Mouse (Mus musculus) myocyte (in vitro differentiated cells): ENCODE results near the gene Hs1bp3. TPM values are rescaled to one million over a fixed set of nuclear protein-coding genes. Genes with fewer than 3 reads are reported as not detected.

Experiments
- H3K27me3 ChIP-seq: one replicate; pipeline ENCODE4 v1.6.1; 2011; ENCODE audit not compliant: control insufficient read depth, insufficient read depth, insufficient read length
- H3K36me3 ChIP-seq: one replicate; pipeline ENCODE4 v1.6.1; 2011; ENCODE audit not compliant: control insufficient read depth, insufficient read depth
- H3K4me2 ChIP-seq: one replicate; pipeline ENCODE4 v1.6.1; 2011; ENCODE audit warnings: low read depth, control low read depth
- H3K4me3 ChIP-seq: one replicate; pipeline ENCODE4 v1.5.1; 2011; ENCODE audit warnings: mild to moderate bottlenecking, control low read depth, moderate library complexity
- H3K79me2 ChIP-seq: one replicate; pipeline ENCODE4 v1.6.1; 2011; ENCODE audit not compliant: control insufficient read depth, insufficient read depth
- H3ac ChIP-seq: one replicate; pipeline ENCODE4 v1.6.1; 2011; ENCODE audit not compliant: control insufficient read depth, insufficient read length
- CEBPB ChIP-seq: IDR thresholded peaks from 2 replicates; pipeline ENCODE4 v1.6.1; 2011; ENCODE audit warnings: mild to moderate bottlenecking, moderate library complexity; ENCODE audit not compliant: poor library complexity, insufficient read depth, severe bottlenecking
- E2F4 ChIP-seq: IDR thresholded peaks from one replicate; pipeline ENCODE4 v1.6.1; 2011; ENCODE audit warnings: mild to moderate bottlenecking, control low read depth, moderate library complexity; ENCODE audit not compliant: insufficient read depth
- MAX ChIP-seq: IDR thresholded peaks from one replicate; pipeline ENCODE4 v1.6.1; 2011; ENCODE audit warnings: low read depth, mild to moderate bottlenecking, control low read depth
- MYOD1 ChIP-seq, 3 experiments: IDR thresholded peaks; one replicate each; pipeline ENCODE4 v1.6.1; 2011; ENCODE audit warnings: control low read depth in 2 of 3, low read depth in 2 of 3, mild to moderate bottlenecking in 2 of 3, moderate library complexity in 1 of 3; ENCODE audit not compliant: insufficient read length in 2 of 3, control insufficient read depth in 1 of 3
- MYOG ChIP-seq, 3 experiments: IDR thresholded peaks; one replicate each; pipeline ENCODE4 v1.6.1; 2011; ENCODE audit warnings: control low read depth in 2 of 3, low read depth in 2 of 3, mild to moderate bottlenecking in 2 of 3; ENCODE audit not compliant: insufficient read length in 2 of 3, control insufficient read depth in 1 of 3, insufficient read depth in 1 of 3
- POLR2A ChIP-seq: IDR thresholded peaks from one replicate; pipeline ENCODE4 v1.6.1; 2011; ENCODE audit warnings: low read depth, mild to moderate bottlenecking, control low read depth, moderate library complexity; ENCODE audit not compliant: insufficient read length
- POLR2AphosphoS2 ChIP-seq: IDR thresholded peaks from one replicate; pipeline ENCODE4 v1.6.1; 2011; ENCODE audit warnings: low read depth, control low read depth; ENCODE audit not compliant: insufficient read length
- REST ChIP-seq: IDR thresholded peaks from one replicate; pipeline ENCODE4 v1.6.1; 2011; ENCODE audit warnings: mild to moderate bottlenecking, control low read depth, moderate library complexity; ENCODE audit not compliant: insufficient read depth, insufficient read length
- SRF ChIP-seq: IDR thresholded peaks from one replicate; pipeline ENCODE4 v1.6.1; 2011; ENCODE audit warnings: low read depth; ENCODE audit not compliant: control insufficient read depth, insufficient read length
- TCF12 ChIP-seq: IDR thresholded peaks from one replicate; pipeline ENCODE4 v1.6.1; 2011; ENCODE audit warnings: mild to moderate bottlenecking, control low read depth; ENCODE audit not compliant: poor library complexity, insufficient read depth, severe bottlenecking
- TCF3 ChIP-seq: IDR thresholded peaks from one replicate; pipeline ENCODE4 v1.6.1; 2011; ENCODE audit warnings: low read depth, control low read depth; ENCODE audit not compliant: insufficient read length
- USF1 ChIP-seq: IDR thresholded peaks from one replicate; pipeline ENCODE4 v1.6.1; 2011; ENCODE audit warnings: low read depth, mild to moderate bottlenecking, control low read depth, moderate library complexity
- polyA plus RNA-seq: library from polyadenylated mRNA; unstranded; fragments of >200 nt; fragmentation: generic; extraction: Trizol; gene quantifications from one replicate; pipeline ENCODE4 v1.2.1, GENCODE M21; 2012; ENCODE audit warnings: missing spikeins

The Hs1bp3 gene
- polyA plus RNA-seq, 1 experiment: 24.6 TPM

DNA sequence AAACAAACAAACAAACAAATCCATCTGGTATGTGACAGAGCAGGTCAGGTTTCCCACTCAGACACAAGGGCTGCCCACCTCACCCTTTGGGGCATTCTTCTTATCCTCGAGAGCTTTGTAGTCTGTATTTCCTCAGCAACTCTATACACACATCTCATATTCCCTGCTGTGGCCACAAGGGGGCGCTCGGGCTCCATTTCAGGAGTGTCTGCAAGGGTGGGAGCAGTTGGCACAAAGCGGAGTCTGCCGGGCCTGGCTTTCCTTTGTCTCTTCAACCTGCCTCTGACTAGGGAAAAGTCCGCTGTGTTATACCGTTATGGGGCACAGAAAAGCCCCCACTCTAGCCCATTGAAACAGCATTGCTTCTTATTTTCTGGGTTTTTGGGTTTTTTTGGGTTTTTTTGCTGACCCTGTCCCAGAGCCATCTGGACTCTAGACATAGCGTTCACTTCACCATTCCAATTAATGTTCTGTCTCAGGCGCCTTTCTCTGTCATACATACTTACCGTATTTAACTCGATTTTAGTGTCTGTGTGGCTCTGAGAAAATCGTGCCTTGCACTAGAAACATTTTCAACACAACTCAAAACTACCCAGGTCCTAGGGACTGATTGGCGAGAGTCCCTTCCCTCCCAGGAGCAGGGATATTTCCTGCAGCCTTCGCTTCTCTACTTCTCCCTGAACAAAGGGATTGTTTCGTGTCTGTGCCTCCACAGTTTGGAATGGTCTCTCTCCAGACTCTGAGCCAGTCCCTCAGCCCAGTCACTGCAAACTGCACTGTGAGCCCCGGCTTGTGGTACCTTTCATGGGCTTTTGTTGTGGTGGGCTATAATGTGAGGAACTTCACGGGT lies 13.8 kb downstream of the Hs1bp3 start:
- Histone ChIP-seq H3K27me3 (no peaks in the 10 kb centered on the region), H3K36me3 (peaks cover 7% of the 10 kb centered on the region), H3K4me3 (no peak overlapping the region), H3ac (no peak overlapping the region), H3K4me2 (peak overlapping the region; percentile 63), H3K79me2 (no peaks in the 10 kb centered on the region)
- TF ChIP-seq MYOD1 (IDR thresholded peaks at IDR 0.05; ENCODE audit: control insufficient read depth in 1 of 3, insufficient read length in 2 of 3, low read depth in 2 of 3) (no peak), USF1 (no peak), POLR2A (no peak), E2F4 (no peak), REST (no peak), SRF (no peak), MYOG (IDR thresholded peaks at IDR 0.05; ENCODE audit: control insufficient read depth in 1 of 3, insufficient read depth in 1 of 3, insufficient read length in 2 of 3, low read depth in 2 of 3) (peak in 1 of 3 experiments; percentile 13)

- H3K27me3 ChIP-seq: no peaks in the 10 kb centered on the region
- H3ac ChIP-seq: no peak overlapping the region
- no peaks in the 10 kb centered on the region for H3K79me2 ChIP-seq
- TF ChIP-seq POLR2AphosphoS2: no peak
- no peak for TF ChIP-seq MYOD1 (IDR thresholded peaks at IDR 0.05; ENCODE audit: control insufficient read depth in 1 of 3, insufficient read length in 2 of 3, low read depth in 2 of 3)
- TF ChIP-seq USF1: no peak
- no peak for TF ChIP-seq POLR2A
- TF ChIP-seq E2F4: no peak
- TF ChIP-seq REST: no peak
- H3K4me2 ChIP-seq: no peak overlapping the region
- peaks cover under 1% of the 10 kb centered on the region for H3K36me3 ChIP-seq
- H3K4me3 ChIP-seq: no peak overlapping the region
Observed at GRCm38 (mm10) chr12:8327675-8328053, 14.4 kb downstream of the Hs1bp3 start.

DNA sequence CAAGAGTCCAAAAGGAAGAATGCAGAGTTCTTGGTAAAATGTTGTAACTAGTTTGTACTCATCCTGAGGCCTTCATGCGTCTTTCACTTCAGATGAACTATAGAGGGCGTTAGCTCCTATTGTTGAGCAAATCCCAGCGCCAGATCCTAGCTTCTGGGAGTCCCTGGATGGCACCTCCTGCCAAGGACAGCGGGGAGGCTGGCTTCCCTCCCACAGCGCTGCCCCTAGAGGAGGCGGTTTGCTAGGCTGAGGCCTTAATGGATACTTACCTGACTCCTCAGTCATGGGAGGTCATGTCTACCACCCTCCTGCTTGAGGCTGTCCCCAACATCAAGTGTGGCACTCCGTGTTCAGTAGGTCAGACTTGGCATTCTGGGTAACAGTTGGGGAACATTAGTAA lies 16.0 kb downstream of the Hs1bp3 start:
- Histone ChIP-seq H3K79me2 (no peaks in the 10 kb centered on the region), H3ac (no peak overlapping the region), H3K4me2 (no peak overlapping the region), H3K27me3 (no peaks in the 10 kb centered on the region), H3K4me3 (no peak overlapping the region), H3K36me3 (no peaks in the 10 kb centered on the region)
- TF ChIP-seq MAX: no peak
- no peak for TF ChIP-seq POLR2AphosphoS2

- Histone ChIP-seq H3K36me3 (peaks cover 6% of the 10 kb centered on the region), H3K4me2 (peak overlapping the region; percentile 9), H3ac (no peak overlapping the region), H3K79me2 (no peaks in the 10 kb centered on the region), H3K4me3 (no peak overlapping the region), H3K27me3 (no peaks in the 10 kb centered on the region)
- TF ChIP-seq REST: no peak
- TF ChIP-seq CEBPB: no peak
- peak in 1 of 3 experiments; percentile 49 for TF ChIP-seq MYOG (IDR thresholded peaks at IDR 0.05; ENCODE audit: control insufficient read depth in 1 of 3, insufficient read depth in 1 of 3, insufficient read length in 2 of 3, low read depth in 2 of 3)
- TF ChIP-seq TCF3: no peak
- TF ChIP-seq POLR2A: peak; percentile 17
- no peak for TF ChIP-seq SRF
- TF ChIP-seq USF1: no peak
- peak; percentile 52 to 84 (median 57) for TF ChIP-seq MYOD1 (IDR thresholded peaks at IDR 0.05; ENCODE audit: control insufficient read depth in 1 of 3, insufficient read length in 2 of 3, low read depth in 2 of 3)
- TF ChIP-seq TCF12: no peak
- TF ChIP-seq POLR2AphosphoS2: no peak
- TF ChIP-seq MAX: no peak
Observed at GRCm38 (mm10) chr12:8331489-8332173, 18.4 kb downstream of the Hs1bp3 start.

- H3K4me2 ChIP-seq: peak overlapping the region; percentile 9
- no peaks in the 10 kb centered on the region for H3K79me2 ChIP-seq
- no peaks in the 10 kb centered on the region for H3K27me3 ChIP-seq
- no peak overlapping the region for H3ac ChIP-seq
- no peak overlapping the region for H3K4me3 ChIP-seq
- no peak for TF ChIP-seq REST
- peak; percentile 4 for TF ChIP-seq POLR2A
- H3K36me3 ChIP-seq: peaks cover 9% of the 10 kb centered on the region
Observed at GRCm38 (mm10) chr12:8332174-8332542, 18.9 kb downstream of the Hs1bp3 start.
